Mouse (Mus musculus) liver, embryonic 12.5 days (tissue): ENCODE data around the gene Six2. TPM values are rescaled to one million over a fixed set of nuclear protein-coding genes. Genes with fewer than 3 reads are reported as not detected.

Source experiments
- ATAC-seq: fragments of 200-750 bp; cut with Nextera tagmentation; 2 replicates; pipeline ENCODE4 v1.8.0; 2017; ENCODE audit warnings: moderate number of reproducible peaks, mild to moderate bottlenecking, moderate library complexity
- H3K27ac ChIP-seq: fragments of 300-500 bp; sonication (generic); 2 replicates; pipeline ENCODE4 v1.5.1; 2016; ENCODE audit warnings: mild to moderate bottlenecking
- H3K27me3 ChIP-seq: fragments of 300-500 bp; sonication (generic); replicated peaks from 2 replicates; pipeline ENCODE4 v1.6.1; 2016; ENCODE audit warnings: mild to moderate bottlenecking, moderate library complexity
- H3K36me3 ChIP-seq: fragments of 300-500 bp; sonication (generic); 2 replicates; pipeline ENCODE4 v1.6.1; 2016; ENCODE audit warnings: mild to moderate bottlenecking, moderate library complexity
- H3K4me1 ChIP-seq: fragments of 300-500 bp; sonication (generic); 2 replicates; pipeline ENCODE4 v1.6.1; 2016
- H3K4me2 ChIP-seq: fragments of 300-500 bp; sonication (generic); 2 replicates; pipeline ENCODE4 v1.6.1; 2016; ENCODE audit warnings: mild to moderate bottlenecking, moderate library complexity
- H3K4me3 ChIP-seq: fragments of 300-500 bp; sonication (generic); 2 replicates; pipeline ENCODE4 v1.5.1; 2016; ENCODE audit warnings: mild to moderate bottlenecking, moderate library complexity
- H3K9ac ChIP-seq: fragments of 300-500 bp; sonication (generic); 2 replicates; pipeline ENCODE4 v1.6.1; 2016; ENCODE audit warnings: mild to moderate bottlenecking, moderate library complexity
- H3K9me3 ChIP-seq: fragments of 300-500 bp; sonication (generic); replicated peaks from 2 replicates; pipeline ENCODE4 v1.6.1; 2016; ENCODE audit warnings: mild to moderate bottlenecking, moderate library complexity
- WGBS: fragments of 180-500 bp; shearing (Covaris S2); methylation state at CpG from one replicate; pipeline ENCODE4 v1.1.7; 2016; ENCODE audit not compliant: insufficient replicate concordance; 5-methylcytosine and 5-hydroxymethylcytosine counted together
- polyA plus RNA-seq: library from polyadenylated mRNA; unstranded; fragments of >200 nt; fragmentation: Nextera tagmentation; extraction: Ambion mirVana; gene quantifications from 2 replicates; pipeline ENCODE4 v1.2.1, GENCODE M21; 2016

The Six2 gene
- polyA plus RNA-seq, 1 experiment from 2014 or later, result 0.11 TPM

- no peak for ATAC-seq
- Histone ChIP-seq H3K36me3 (no peaks in the 10 kb centered on the region), H3K27me3 (peaks cover 15% of the 10 kb centered on the region; the same call in 1 of the 2 replicates), H3K4me2 (no peak overlapping the region), H3K4me1 (no peaks in the 10 kb centered on the region), H3K27ac (no peak overlapping the region), H3K9me3 (no peaks in the 10 kb centered on the region), H3K4me3 (no peak overlapping the region), H3K9ac (no peak overlapping the region)
- 58% methylated on average over 12 of the region's 12 CpGs for WGBS
These were observed 16.5 kb upstream of the Six2 start for GRCm38 (mm10) chr17:85704369-85705260.

GRCm38 (mm10) chr17:85700028-85700427, 12.0 kb upstream of the Six2 start:
- H3K9me3 ChIP-seq, result no peaks in the 10 kb centered on the region
- H3K4me3 ChIP-seq, result no peak overlapping the region
- no peak overlapping the region for H3K4me2 ChIP-seq
- peaks cover 46% of the 10 kb centered on the region for H3K27me3 ChIP-seq
- no peak overlapping the region for H3K27ac ChIP-seq
- WGBS, result 45% methylated on average over 4 of the region's 4 CpGs
- H3K36me3 ChIP-seq, result no peaks in the 10 kb centered on the region
- ATAC-seq, result no peak
- H3K4me1 ChIP-seq, result no peaks in the 10 kb centered on the region
- H3K9ac ChIP-seq, result no peak overlapping the region

- Histone ChIP-seq H3K4me1 (no peaks in the 10 kb centered on the region), H3K27me3 (peaks cover 49% of the 10 kb centered on the region), H3K36me3 (no peaks in the 10 kb centered on the region), H3K9me3 (0 out of 2 replicates have a peak, but pooled peaks cover 3% of the 10 kb centered on the region), H3K4me3 (no peak overlapping the region), H3K27ac (no peak overlapping the region), H3K4me2 (no peak overlapping the region), H3K9ac (no peak overlapping the region)
- ATAC-seq, result no peak
- 68% methylated on average over 6 of the region's 6 CpGs for WGBS
These were observed 10.6 kb upstream of the Six2 start for GRCm38 (mm10) chr17:85698643-85699042.

GRCm38 (mm10) chr17:85697976-85698375, 9.9 kb upstream of the Six2 start:
- H3K9ac ChIP-seq, result no peak overlapping the region
- 59% methylated on average over 1 of the region's 1 CpGs for WGBS
- H3K36me3 ChIP-seq, result no peaks in the 10 kb centered on the region
- no peaks in the 10 kb centered on the region for H3K4me1 ChIP-seq
- ATAC-seq, result no peak
- no peak overlapping the region for H3K4me2 ChIP-seq
- peaks cover 55% of the 10 kb centered on the region for H3K27me3 ChIP-seq
- 0 out of 2 replicates have a peak, but pooled peaks cover 3% of the 10 kb centered on the region for H3K9me3 ChIP-seq
- no peak overlapping the region for H3K27ac ChIP-seq
- no peak overlapping the region for H3K4me3 ChIP-seq

GRCm38 (mm10) chr17:85694499-85694898, 6.4 kb upstream of the Six2 start:
- no peak overlapping the region for H3K9ac ChIP-seq
- 0 out of 2 replicates have a peak, but pooled peaks cover 3% of the 10 kb centered on the region for H3K9me3 ChIP-seq
- no peak overlapping the region for H3K4me3 ChIP-seq
- peaks cover 84% of the 10 kb centered on the region for H3K27me3 ChIP-seq
- H3K27ac ChIP-seq, result no peak overlapping the region
- ATAC-seq, result no peak
- 68% methylated on average over 6 of the region's 6 CpGs for WGBS
- no peaks in the 10 kb centered on the region for H3K36me3 ChIP-seq
- no peaks in the 10 kb centered on the region for H3K4me1 ChIP-seq
- H3K4me2 ChIP-seq, result no peak overlapping the region

- Histone ChIP-seq H3K4me3 (no peak overlapping the region), H3K9ac (no peak overlapping the region), H3K4me2 (no peak overlapping the region), H3K36me3 (no peaks in the 10 kb centered on the region), H3K4me1 (peaks cover 8% of the 10 kb centered on the region; the same call in 1 of the 2 replicates), H3K27ac (no peak overlapping the region), H3K9me3 (0 out of 2 replicates have a peak, but pooled peaks cover 3% of the 10 kb centered on the region), H3K27me3 (peaks cover 93% of the 10 kb centered on the region)
- 5% methylated on average over 9 of the region's 9 CpGs for WGBS
- ATAC-seq, result no peak
These were observed 5.0 kb upstream of the Six2 start for GRCm38 (mm10) chr17:85693101-85693500.

GRCm38 (mm10) chr17:85692594-85692993, 4.5 kb upstream of the Six2 start:
- Histone ChIP-seq H3K27ac (no peak overlapping the region), H3K4me1 (peaks cover 8% of the 10 kb centered on the region; the same call in 1 of the 2 replicates), H3K9ac (no peak overlapping the region), H3K9me3 (0 out of 2 replicates have a peak, but pooled peaks cover 3% of the 10 kb centered on the region), H3K4me3 (no peak overlapping the region), H3K27me3 (peaks cover 93% of the 10 kb centered on the region), H3K4me2 (no peak overlapping the region), H3K36me3 (no peaks in the 10 kb centered on the region)
- WGBS, result 4% methylated on average over 23 of the region's 23 CpGs
- no peak for ATAC-seq

GRCm38 (mm10) chr17:85691701-85692536, 3.8 kb upstream of the Six2 start:
- no peak for ATAC-seq
- no peak overlapping the region for H3K27ac ChIP-seq
- H3K4me2 ChIP-seq, result no peak overlapping the region
- H3K36me3 ChIP-seq, result no peaks in the 10 kb centered on the region
- no peak overlapping the region for H3K9ac ChIP-seq
- 5% methylated on average over 43 of the region's 43 CpGs for WGBS
- H3K4me1 ChIP-seq, result peaks cover 8% of the 10 kb centered on the region; the same call in 1 of the 2 replicates
- H3K27me3 ChIP-seq, result peaks cover 96% of the 10 kb centered on the region
- no peak overlapping the region for H3K4me3 ChIP-seq
- H3K9me3 ChIP-seq, result 0 out of 2 replicates have a peak, but pooled peaks cover 3% of the 10 kb centered on the region

GRCm38 (mm10) chr17:85690969-85691335, 2.9 kb upstream of the Six2 start:
- H3K9me3 ChIP-seq, result 0 out of 2 replicates have a peak, but pooled peaks cover 3% of the 10 kb centered on the region
- 2% methylated on average over 4 of the region's 4 CpGs for WGBS
- H3K27ac ChIP-seq, result no peak overlapping the region
- peaks cover 96% of the 10 kb centered on the region for H3K27me3 ChIP-seq
- H3K4me1 ChIP-seq, result peaks cover 8% of the 10 kb centered on the region; the same call in 1 of the 2 replicates
- H3K9ac ChIP-seq, result no peak overlapping the region
- no peak overlapping the region for H3K4me3 ChIP-seq
- H3K36me3 ChIP-seq, result no peaks in the 10 kb centered on the region
- no peak overlapping the region for H3K4me2 ChIP-seq
- ATAC-seq, result no peak

- H3K36me3 ChIP-seq, result no peaks in the 10 kb centered on the region
- ATAC-seq, result no peak
- H3K4me3 ChIP-seq, result no peak overlapping the region
- peaks cover 98% of the 10 kb centered on the region for H3K27me3 ChIP-seq
- H3K4me2 ChIP-seq, result no peak overlapping the region
- peaks cover 8% of the 10 kb centered on the region; the same call in 1 of the 2 replicates for H3K4me1 ChIP-seq
- 0 out of 2 replicates have a peak, but pooled peaks cover 3% of the 10 kb centered on the region for H3K9me3 ChIP-seq
- WGBS, result 3% methylated on average over 6 of the region's 6 CpGs
- no peak overlapping the region for H3K27ac ChIP-seq
- no peak overlapping the region for H3K9ac ChIP-seq
These were observed 2.4 kb upstream of the Six2 start for GRCm38 (mm10) chr17:85690323-85690968.

GRCm38 (mm10) chr17:85689807-85690319, 1.8 kb upstream of the Six2 start:
- ATAC-seq, result no peak
- Histone ChIP-seq H3K36me3 (no peaks in the 10 kb centered on the region), H3K4me1 (peaks cover 8% of the 10 kb centered on the region; the same call in 1 of the 2 replicates), H3K4me3 (no peak overlapping the region), H3K9me3 (0 out of 2 replicates have a peak, but pooled peaks cover 3% of the 10 kb centered on the region), H3K27ac (no peak overlapping the region), H3K4me2 (no peak overlapping the region), H3K9ac (no peak overlapping the region), H3K27me3 (peaks cover 100% of the 10 kb centered on the region)
- WGBS, result 10% methylated on average over 5 of the region's 5 CpGs
